Mouse (Mus musculus) CH12.LX (cell line): ENCODE data around the gene Pam.

Source experiments
- E2F4 ChIP-seq: IDR thresholded peaks from 2 replicates; pipeline ENCODE4 v1.6.1; 2011; ENCODE audit warnings: low read depth, low read length, improper control_type of control experiment; ENCODE audit not compliant: insufficient replicate concordance
- POLR2A ChIP-seq: IDR thresholded peaks from 2 replicates; pipeline ENCODE4 v1.6.1; 2011; ENCODE audit warnings: low read depth, mild to moderate bottlenecking, improper control_type of control experiment, low read length
- SMC3 ChIP-seq: IDR thresholded peaks from 2 replicates; pipeline ENCODE4 v1.6.1; 2011; ENCODE audit warnings: low read depth, low read length, improper control_type of control experiment
- TBP ChIP-seq: conservative IDR thresholded peaks from 2 replicates; pipeline ENCODE4 v1.6.1; 2011; ENCODE audit warnings: low read depth, low read length, improper control_type of control experiment

DNA sequence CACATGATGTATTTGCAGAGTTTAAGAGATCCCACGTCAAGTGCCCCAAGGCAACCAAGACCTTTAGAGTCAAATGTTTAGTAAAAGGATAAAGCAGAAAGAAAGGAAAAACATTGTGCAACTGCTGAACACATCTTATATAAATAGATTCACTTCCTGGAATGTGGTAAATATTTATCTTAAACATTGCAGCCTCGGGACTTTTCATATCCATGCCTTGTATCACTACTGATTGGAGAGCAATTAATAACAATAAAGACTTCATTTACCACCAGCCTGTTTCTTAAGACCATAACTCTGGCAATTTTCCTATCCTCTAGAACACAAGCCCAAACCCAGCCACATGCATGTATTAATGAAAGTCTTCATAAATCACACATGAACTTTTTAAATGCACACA lies 33.4 kb downstream of the Pam start:
- no peak for TF ChIP-seq E2F4
- no peak for TF ChIP-seq POLR2A
- no peak for TF ChIP-seq TBP
- TF ChIP-seq SMC3, result no peak
